Mouse (Mus musculus) liver, adult (tissue): ENCODE measurements at regions not wholly inside any gene's neighbourhood (a gene's known extent, or its start where the extent isn't known, plus 50 kb on each side); places are given as distances from the start of the nearest gene placed in this dataset.

ENCODE experiments used
- GATA4 ChIP-seq: IDR thresholded peaks from 2 replicates; pipeline ENCODE4 v1.6.1; 2014; ENCODE audit warnings: mild to moderate bottlenecking, low read length; ENCODE audit not compliant: insufficient replicate concordance

GRCm38 (mm10) chr6:120585118-120585940, 54.2 kb upstream of the Hdhd5 start:
- no peak for TF ChIP-seq GATA4

- no peak for TF ChIP-seq GATA4
Measured at GRCm38 (mm10) chr6:120581748-120582147, 50.6 kb upstream of the Hdhd5 start.
